Mouse (Mus musculus) lung, embryonic 15.5 days (tissue): ENCODE results near the gene Eaf1. TPM values are rescaled to one million over a fixed set of nuclear protein-coding genes. Genes with fewer than 3 reads are reported as not detected.

Experiments
- ATAC-seq: fragments of 200-750 bp; cut with Nextera tagmentation; 2 replicates; pipeline ENCODE4 v1.8.0; 2017; ENCODE audit warnings: moderate number of reproducible peaks, borderline replicate concordance; ENCODE audit not compliant: low FRiP score, low TSS enrichment; ENCODE audit errors: extremely low read depth
- H3K27ac ChIP-seq: fragments of 300-500 bp; sonication (generic); 2 replicates; pipeline ENCODE4 v1.5.1; 2015; ENCODE audit warnings: moderate library complexity, mild to moderate bottlenecking, inconsistent platforms
- H3K27me3 ChIP-seq: fragments of 300-500 bp; sonication (generic); 2 replicates; pipeline ENCODE4 v1.6.1; 2015; ENCODE audit warnings: inconsistent platforms
- H3K36me3 ChIP-seq: fragments of 300-500 bp; sonication (generic); 2 replicates; pipeline ENCODE4 v1.6.1; 2015; ENCODE audit warnings: inconsistent platforms
- H3K4me1 ChIP-seq: fragments of 300-500 bp; sonication (generic); 2 replicates; pipeline ENCODE4 v1.6.1; 2015; ENCODE audit warnings: inconsistent platforms
- H3K4me2 ChIP-seq: fragments of 300-500 bp; sonication (generic); 2 replicates; pipeline ENCODE4 v1.6.1; 2015; ENCODE audit warnings: inconsistent platforms, mild to moderate bottlenecking, moderate library complexity
- H3K4me3 ChIP-seq: fragments of 300-500 bp; sonication (generic); 2 replicates; pipeline ENCODE4 v1.5.1; 2015; ENCODE audit warnings: mild to moderate bottlenecking, inconsistent platforms
- H3K9ac ChIP-seq: fragments of 300-500 bp; sonication (generic); 2 replicates; pipeline ENCODE4 v1.6.1; 2015; ENCODE audit warnings: inconsistent platforms
- H3K9me3 ChIP-seq: fragments of 300-500 bp; sonication (generic); 2 replicates; pipeline ENCODE4 v1.6.1; 2016; ENCODE audit warnings: inconsistent platforms
- WGBS: fragments of 180-500 bp; shearing (Covaris S2); methylation state at CpG from one replicate; pipeline ENCODE4 v1.1.7; 2015; 5-methylcytosine and 5-hydroxymethylcytosine counted together
- polyA plus RNA-seq: library from polyadenylated mRNA; unstranded; fragments of >200 nt; fragmentation: Nextera tagmentation; extraction: Ambion mirVana; gene quantifications from 2 replicates; pipeline ENCODE4 v1.2.1, GENCODE M21; 2015

Gene Eaf1
- polyA plus RNA-seq, 1 experiment from 2014 or later = 22.7 TPM

- no peak for ATAC-seq
- Histone ChIP-seq H3K27ac (no peak overlapping the region), H3K9ac (no peak overlapping the region), H3K27me3 (0 out of 2 replicates have a peak, but pooled peaks cover 2% of the 10 kb centered on the region), H3K4me3 (no peak overlapping the region), H3K36me3 (no peaks in the 10 kb centered on the region), H3K4me1 (peaks cover 18% of the 10 kb centered on the region), H3K9me3 (no peaks in the 10 kb centered on the region), H3K4me2 (no peak overlapping the region)
- 70% methylated on average over 8 of the region's 8 CpGs for WGBS
Observed at GRCm38 (mm10) chr14:31557273-31557672, 63.1 kb downstream of the Eaf1 start.

- no peak overlapping the region for H3K27ac ChIP-seq
- no peaks in the 10 kb centered on the region for H3K36me3 ChIP-seq
- no peaks in the 10 kb centered on the region for H3K9me3 ChIP-seq
- no peak overlapping the region for H3K4me2 ChIP-seq
- 0 out of 2 replicates have a peak, but pooled peaks cover 2% of the 10 kb centered on the region for H3K27me3 ChIP-seq
- ATAC-seq = no peak
- WGBS = 62% methylated on average over 9 of the region's 9 CpGs
- H3K9ac ChIP-seq = no peak overlapping the region
- peaks cover 18% of the 10 kb centered on the region for H3K4me1 ChIP-seq
- H3K4me3 ChIP-seq = no peak overlapping the region
Observed at GRCm38 (mm10) chr14:31557784-31558183, 63.6 kb downstream of the Eaf1 start.

- 32% methylated on average over 5 of the region's 5 CpGs for WGBS
- ATAC-seq = peak; percentile 39; the same call in 1 of the 2 replicates
- no peaks in the 10 kb centered on the region for H3K36me3 ChIP-seq
- H3K27ac ChIP-seq = no peak overlapping the region
- H3K9me3 ChIP-seq = no peaks in the 10 kb centered on the region
- H3K27me3 ChIP-seq = 0 out of 2 replicates have a peak, but pooled peaks cover 2% of the 10 kb centered on the region
- peaks cover 21% of the 10 kb centered on the region for H3K4me1 ChIP-seq
- H3K4me3 ChIP-seq = no peak overlapping the region
- no peak overlapping the region for H3K4me2 ChIP-seq
- no peak overlapping the region for H3K9ac ChIP-seq
Observed at GRCm38 (mm10) chr14:31559216-31559615, 65.0 kb downstream of the Eaf1 start.

Other genes starting within 250 kb of the Eaf1 start
- 13.2 and 14.8 TPM in 2 replicates for gene Phf7, start 243.1 kb upstream of the Eaf1 start, polyA plus RNA-seq
- 83.0 and 83.4 TPM in 2 replicates for gene Bap1, start 242.9 kb upstream of the Eaf1 start, polyA plus RNA-seq
- 2.7 and 3.3 TPM in 2 replicates for gene Dnah1, start 170.5 kb upstream of the Eaf1 start, polyA plus RNA-seq
- gene Capn7, start 157.8 kb upstream of the Eaf1 start, polyA plus RNA-seq = 34.8 and 37.2 TPM in 2 replicates
- 25.4 and 26.4 TPM in 2 replicates for gene Sh3bp5, start 58.3 kb upstream of the Eaf1 start, polyA plus RNA-seq
- 51.7 and 56.0 TPM in 2 replicates for gene Mettl6, start 641 bp downstream of the Eaf1 start, polyA plus RNA-seq
- gene Colq, start 96.9 kb downstream of the Eaf1 start, polyA plus RNA-seq = 0.87 and 1.9 TPM in 2 replicates
- 2.5 and 2.8 TPM in 2 replicates for gene Gm49387, start 146.5 kb downstream of the Eaf1 start, polyA plus RNA-seq
- gene Btd, start 146.6 kb downstream of the Eaf1 start, polyA plus RNA-seq = 26.0 and 28.3 TPM in 2 replicates
- 9.9 and 10.9 TPM in 2 replicates for gene Hacl1, start 146.9 kb downstream of the Eaf1 start, polyA plus RNA-seq